Mouse (Mus musculus) liver, postnatal 0 days (tissue): ENCODE results near the gene Skiv2l. TPM values are rescaled to one million over a fixed set of nuclear protein-coding genes. Genes with fewer than 3 reads are reported as not detected.

Source experiments
- ATAC-seq: fragments of 200-750 bp; cut with Nextera tagmentation; 2 replicates; pipeline ENCODE4 v1.8.0; 2017; ENCODE audit warnings: mild to moderate bottlenecking, moderate library complexity
- DNase-seq: peaks from one replicate; pipeline ENCODE4 v3.0.0-alpha.2; 2016
- H3K27ac ChIP-seq: fragments of 300-500 bp; sonication (generic); 2 replicates; pipeline ENCODE4 v1.5.1; 2014; ENCODE audit warnings: antibody characterized with exemption, moderate library complexity, mild to moderate bottlenecking, low read depth
- H3K27me3 ChIP-seq: fragments of 300-500 bp; sonication (generic); 2 replicates; pipeline ENCODE4 v1.6.1; 2014; ENCODE audit warnings: low read length, control low read depth, mixed read lengths; ENCODE audit not compliant: insufficient read depth
- H3K36me3 ChIP-seq: fragments of 300-500 bp; sonication (generic); replicated peaks from 2 replicates; pipeline ENCODE4 v1.6.1; 2014; ENCODE audit warnings: mild to moderate bottlenecking, control low read depth, low read length, moderate library complexity, mixed read lengths; ENCODE audit not compliant: insufficient read depth
- H3K4me1 ChIP-seq: fragments of 300-500 bp; sonication (generic); 2 replicates; pipeline ENCODE4 v1.6.1; 2014; ENCODE audit warnings: antibody characterized with exemption, mild to moderate bottlenecking, control low read depth; ENCODE audit not compliant: insufficient read depth
- H3K4me2 ChIP-seq: fragments of 300-500 bp; sonication (generic); 2 replicates; pipeline ENCODE4 v1.6.1; 2014; ENCODE audit warnings: low read depth, mild to moderate bottlenecking, low read length, moderate library complexity, mixed read lengths
- H3K4me3 ChIP-seq: fragments of 300-500 bp; sonication (generic); 2 replicates; pipeline ENCODE4 v1.5.1; 2014; ENCODE audit warnings: low read depth, low read length
- H3K9ac ChIP-seq: fragments of 300-500 bp; sonication (generic); replicated peaks from 2 replicates; pipeline ENCODE4 v1.6.1; 2014; ENCODE audit warnings: mild to moderate bottlenecking, moderate library complexity
- H3K9me3 ChIP-seq: fragments of 300-500 bp; sonication (generic); 2 replicates; pipeline ENCODE4 v1.6.1; 2016; ENCODE audit warnings: mild to moderate bottlenecking, control low read depth, low read length, mixed read lengths
- CTCF ChIP-seq: sonication (generic); IDR thresholded peaks from 2 replicates; pipeline ENCODE4 v1.5.1; 2016; ENCODE audit warnings: antibody characterized with exemption, low read depth
- EP300 ChIP-seq: IDR thresholded peaks from 2 replicates; pipeline ENCODE4 v1.6.1; 2016; ENCODE audit warnings: antibody characterized with exemption, low read depth, mild to moderate bottlenecking
- WGBS: fragments of 180-500 bp; shearing (Covaris S2); extraction: QIAGEN DNeasy Blood & Tissue Kit; methylation state at CpG from one replicate; pipeline ENCODE4 v1.1.7; 2014; ENCODE audit not compliant: insufficient replicate concordance; 5-methylcytosine and 5-hydroxymethylcytosine counted together
- microRNA-seq: library from miRNA; unstranded; fragments of <30 nt; microRNA quantifications from one replicate; pipeline ENCODE4, GENCODE M21; 2016
- polyA plus RNA-seq: library from polyadenylated mRNA; unstranded; fragments of >200 nt; fragmentation: Nextera tagmentation; extraction: Ambion mirVana; gene quantifications from 2 replicates; pipeline ENCODE4 v1.2.1, GENCODE M21; 2015

Skiv2l gene
- polyA plus RNA-seq, 1 experiment from 2014 or later: 15.4 TPM

GRCm38 (mm10) chr17:34795016-34795415 is 55.0 kb downstream of the Skiv2l start:
- WGBS: 75% methylated on average over 10 of the region's 10 CpGs
- DNase-seq: no peak
- no peaks in the 10 kb centered on the region for H3K36me3 ChIP-seq
- H3K27me3 ChIP-seq: no peaks in the 10 kb centered on the region
- H3K9ac ChIP-seq: no peak overlapping the region
- H3K27ac ChIP-seq: no peak overlapping the region
- no peaks in the 10 kb centered on the region for H3K4me1 ChIP-seq
- no peak for ATAC-seq
- TF ChIP-seq EP300 (no peak), CTCF (no peak)
- no peak overlapping the region for H3K4me2 ChIP-seq
- H3K9me3 ChIP-seq: no peaks in the 10 kb centered on the region
- no peak overlapping the region for H3K4me3 ChIP-seq

Small RNA genes within 50 kb of the gene (microRNA-seq; reads per million reads assigned to microRNA genes)
- gene Mir6970: not detected
- 3.2 reads per million for gene Mir6971
- 4.9 reads per million, percentile 7 among the genes with 10 or more reads in this experiment for gene Mir6972

Other genes with a start within 250 kb of the Skiv2l start
- gene Rnf5, start 246.5 kb downstream of the Skiv2l start, polyA plus RNA-seq: 78.4 and 80.0 TPM in 2 replicates
- gene Agpat1, start 245.9 kb downstream of the Skiv2l start, polyA plus RNA-seq: 9.9 and 11.1 TPM in 2 replicates
- gene Egfl8, start 234.2 kb downstream of the Skiv2l start, polyA plus RNA-seq: 0.46 and 0.66 TPM in 2 replicates
- gene Ppt2, start 221.7 kb downstream of the Skiv2l start, polyA plus RNA-seq: 19.3 and 19.8 TPM in 2 replicates
- gene Prrt1, start 220.7 kb downstream of the Skiv2l start, polyA plus RNA-seq: 0.05 TPM in 1 of 2 replicates, not detected in the other
- gene Fkbpl, start 205.4 kb downstream of the Skiv2l start, polyA plus RNA-seq: 5.6 and 5.8 TPM in 2 replicates
- 12.9 and 13.0 TPM in 2 replicates for gene Atf6b, start 203.1 kb downstream of the Skiv2l start, polyA plus RNA-seq
- gene Tnxb, start 179.7 kb downstream of the Skiv2l start, polyA plus RNA-seq: 0.36 TPM in 2 replicates
- 151 and 198 TPM in 2 replicates for gene C4b, start 106.3 kb downstream of the Skiv2l start, polyA plus RNA-seq
- gene Cyp21a1, start 45.6 kb downstream of the Skiv2l start, polyA plus RNA-seq: not detected in 2 replicates
- gene Stk19, start 13.3 kb downstream of the Skiv2l start, polyA plus RNA-seq: 12.6 and 13.1 TPM in 2 replicates
- 17.6 and 19.2 TPM in 2 replicates for gene Dxo, start 13.2 kb downstream of the Skiv2l start, polyA plus RNA-seq
- 26.1 and 26.5 TPM in 2 replicates for gene Nelfe, start 181 bp upstream of the Skiv2l start, polyA plus RNA-seq
- gene Cfb, start 12.3 kb upstream of the Skiv2l start, polyA plus RNA-seq: 744 and 847 TPM in 2 replicates
- gene Zbtb12, start 29.3 kb upstream of the Skiv2l start, polyA plus RNA-seq: 0.33 and 0.46 TPM in 2 replicates
- 0.25 TPM in 1 of 2 replicates, not detected in the other for gene Gm20547, start 31.8 kb upstream of the Skiv2l start, polyA plus RNA-seq
- 35.7 and 37.3 TPM in 2 replicates for gene C2, start 48.1 kb upstream of the Skiv2l start, polyA plus RNA-seq
- gene Ehmt2, start 48.3 kb upstream of the Skiv2l start, polyA plus RNA-seq: 11.1 TPM in 2 replicates
- gene Slc44a4, start 64.3 kb upstream of the Skiv2l start, polyA plus RNA-seq: 3.5 and 3.6 TPM in 2 replicates
- gene Neu1, start 81.0 kb upstream of the Skiv2l start, polyA plus RNA-seq: 35.6 and 40.3 TPM in 2 replicates
- gene Hspa1b, start 109.0 kb upstream of the Skiv2l start, polyA plus RNA-seq: 0.06 and 0.12 TPM in 2 replicates
- 0.28 TPM in 1 of 2 replicates, not detected in the other for gene Gm20481, start 119.7 kb upstream of the Skiv2l start, polyA plus RNA-seq
- gene Hspa1a, start 121.9 kb upstream of the Skiv2l start, polyA plus RNA-seq: 0.46 and 0.59 TPM in 2 replicates
- gene Hspa1l, start 122.5 kb upstream of the Skiv2l start, polyA plus RNA-seq: 0.18 TPM in 1 of 2 replicates, not detected in the other
- 69.8 and 76.7 TPM in 2 replicates for gene Lsm2, start 131.7 kb upstream of the Skiv2l start, polyA plus RNA-seq
- 38.0 and 43.8 TPM in 2 replicates for gene Vars, start 150.8 kb upstream of the Skiv2l start, polyA plus RNA-seq
- 0.09 and 0.12 TPM in 2 replicates for gene Vwa7, start 166.4 kb upstream of the Skiv2l start, polyA plus RNA-seq
- gene Sapcd1, start 177.8 kb upstream of the Skiv2l start, polyA plus RNA-seq: 3.3 and 4.1 TPM in 2 replicates
- gene Msh5, start 196.5 kb upstream of the Skiv2l start, polyA plus RNA-seq: 3.8 and 4.2 TPM in 2 replicates
- gene Clic1, start 199.8 kb upstream of the Skiv2l start, polyA plus RNA-seq: 98.6 and 102 TPM in 2 replicates
- gene Ddah2, start 208.8 kb upstream of the Skiv2l start, polyA plus RNA-seq: 15.8 and 17.2 TPM in 2 replicates
- gene Ly6g6c, start 215.2 kb upstream of the Skiv2l start, polyA plus RNA-seq: 0.32 and 0.49 TPM in 2 replicates
- 6.5 and 7.1 TPM in 2 replicates for gene Mpig6b, start 216.0 kb upstream of the Skiv2l start, polyA plus RNA-seq
- 0.19 TPM in 1 of 2 replicates, not detected in the other for gene Ly6g6e, start 226.7 kb upstream of the Skiv2l start, polyA plus RNA-seq
- 0.54 and 0.60 TPM in 2 replicates for gene Ly6g6d, start 227.9 kb upstream of the Skiv2l start, polyA plus RNA-seq
- gene Ly6g6f, start 235.4 kb upstream of the Skiv2l start, polyA plus RNA-seq: 4.0 and 5.3 TPM in 2 replicates
- gene Abhd16a, start 239.1 kb upstream of the Skiv2l start, polyA plus RNA-seq: 47.3 and 49.3 TPM in 2 replicates